Mouse (Mus musculus) cerebellum, adult 2 months (tissue): ENCODE data around the gene Accsl. TPM values are rescaled to one million over a fixed set of nuclear protein-coding genes. Genes with fewer than 3 reads are reported as not detected.

Experiments used
- DNase-seq, 2 experiments: peaks; one replicate each; pipeline ENCODE4 v3.0.0; 2021
- H3K27ac ChIP-seq: fragments of 200-500 bp; 2 replicates; pipeline ENCODE4 v1.5.1; 2012; ENCODE audit warnings: low read length, control low read depth, inconsistent platforms; ENCODE audit not compliant: insufficient read depth
- H3K27me3 ChIP-seq: fragments of 200-500 bp; 2 replicates; pipeline ENCODE4 v1.6.1; 2012; ENCODE audit warnings: inconsistent platforms, mild to moderate bottlenecking, low read length, moderate library complexity; ENCODE audit not compliant: control insufficient read depth, insufficient read depth
- H3K4me1 ChIP-seq: fragments of 200-500 bp; 2 replicates; pipeline ENCODE4 v1.6.1; 2011; ENCODE audit warnings: low read length; ENCODE audit not compliant: control insufficient read depth, insufficient read depth
- H3K4me3 ChIP-seq: fragments of 200-500 bp; replicated peaks from 2 replicates; pipeline ENCODE3; 2011; ENCODE audit warnings: mild to moderate bottlenecking, low read depth, low read length, control low read depth; ENCODE audit not compliant: insufficient read depth
- CTCF ChIP-seq: fragments of 200-500 bp; IDR thresholded peaks from 2 replicates; pipeline ENCODE4 v1.5.1; 2011; ENCODE audit warnings: low read depth, mild to moderate bottlenecking, control low read depth, low read length, moderate library complexity, borderline replicate concordance; ENCODE audit not compliant: insufficient read depth
- POLR2A ChIP-seq: fragments of 200-500 bp; IDR thresholded peaks from 2 replicates; pipeline ENCODE4 v1.6.1; 2011; ENCODE audit warnings: low read length, control low read depth, borderline replicate concordance; ENCODE audit not compliant: insufficient read depth
- WGBS: fragments of 180-500 bp; shearing (Covaris S2); methylation state at CpG from one replicate; pipeline ENCODE4 v1.1.7; 2018; 5-methylcytosine and 5-hydroxymethylcytosine counted together
- polyA plus RNA-seq: library from polyadenylated mRNA; depleted of rRNA; stranded (reverse); fragments of >200 nt; gene quantifications from 2 replicates; pipeline ENCODE4 v1.2.3, GENCODE M21; 2012

Accsl gene
- polyA plus RNA-seq, 1 experiment = 0.72 TPM

GRCm38 (mm10) chr2:93872257-93872656 lies 3.3 kb upstream of the Accsl start:
- H3K4me1 ChIP-seq = no peaks in the 10 kb centered on the region
- no peak for DNase-seq
- TF ChIP-seq CTCF (no peak), POLR2A (no peak)
- H3K4me3 ChIP-seq = no peak overlapping the region
- no peaks in the 10 kb centered on the region for H3K27me3 ChIP-seq
- no peak overlapping the region for H3K27ac ChIP-seq
- 49% methylated on average over 7 of the region's 7 CpGs for WGBS

GRCm38 (mm10) chr2:93871411-93871925 lies 2.5 kb upstream of the Accsl start:
- 87% methylated on average over 4 of the region's 4 CpGs for WGBS
- no peak overlapping the region for H3K4me3 ChIP-seq
- DNase-seq = no peak
- no peaks in the 10 kb centered on the region for H3K27me3 ChIP-seq
- TF ChIP-seq POLR2A = no peak
- no peak for TF ChIP-seq CTCF
- H3K4me1 ChIP-seq = no peaks in the 10 kb centered on the region
- no peak overlapping the region for H3K27ac ChIP-seq

- peak; percentile 66 to 75 for DNase-seq
- 45% methylated on average over 4 of the region's 4 CpGs for WGBS
- no peaks in the 10 kb centered on the region for H3K27me3 ChIP-seq
- H3K4me1 ChIP-seq = no peaks in the 10 kb centered on the region
- H3K4me3 ChIP-seq = no peak overlapping the region
- TF ChIP-seq CTCF (peak; percentile 66), POLR2A (no peak)
- no peak overlapping the region for H3K27ac ChIP-seq
Observed at GRCm38 (mm10) chr2:93870842-93871241, 1.9 kb upstream of the Accsl start.

- Histone ChIP-seq H3K27me3 (no peaks in the 10 kb centered on the region), H3K27ac (no peak overlapping the region), H3K4me3 (no peak overlapping the region), H3K4me1 (no peaks in the 10 kb centered on the region)
- WGBS = 92% methylated on average over 11 of the region's 11 CpGs
- no peak for DNase-seq
- TF ChIP-seq CTCF (no peak), POLR2A (no peak)
Observed at GRCm38 (mm10) chr2:93868566-93868965, 391 bp downstream of the Accsl start.

GRCm38 (mm10) chr2:93863229-93863628 lies 5.7 kb downstream of the Accsl start:
- no peak for DNase-seq
- 82% methylated on average over 4 of the region's 4 CpGs for WGBS
- TF ChIP-seq POLR2A (no peak), CTCF (no peak)
- H3K4me3 ChIP-seq = no peak overlapping the region
- no peaks in the 10 kb centered on the region for H3K27me3 ChIP-seq
- no peak overlapping the region for H3K27ac ChIP-seq
- H3K4me1 ChIP-seq = no peaks in the 10 kb centered on the region

GRCm38 (mm10) chr2:93858845-93859244 lies 10.1 kb downstream of the Accsl start:
- 71% methylated on average over 12 of the region's 12 CpGs for WGBS
- TF ChIP-seq CTCF (no peak), POLR2A (no peak)
- no peaks in the 10 kb centered on the region for H3K27me3 ChIP-seq
- no peaks in the 10 kb centered on the region for H3K4me1 ChIP-seq
- H3K4me3 ChIP-seq = no peak overlapping the region
- DNase-seq = no peak
- H3K27ac ChIP-seq = no peak overlapping the region

GRCm38 (mm10) chr2:93851303-93851702 lies 17.7 kb downstream of the Accsl start:
- 97% methylated on average over 1 of the region's 1 CpGs for WGBS

GRCm38 (mm10) chr2:93850317-93850944 lies 18.5 kb downstream of the Accsl start:
- 52% methylated on average over 13 of the region's 13 CpGs for WGBS
- TF ChIP-seq CTCF (no peak), POLR2A (no peak)
- Histone ChIP-seq H3K27me3 (no peaks in the 10 kb centered on the region), H3K4me3 (no peak overlapping the region), H3K4me1 (no peaks in the 10 kb centered on the region), H3K27ac (no peak overlapping the region)
- DNase-seq = no peak

More at GRCm38 (mm10) chr2:93851303-93851702, 17.7 kb downstream of the Accsl start:
- no peak overlapping the region for H3K27ac ChIP-seq
- no peak overlapping the region for H3K4me3 ChIP-seq
- no peaks in the 10 kb centered on the region for H3K4me1 ChIP-seq
- no peaks in the 10 kb centered on the region for H3K27me3 ChIP-seq
- no peak for TF ChIP-seq CTCF
- TF ChIP-seq POLR2A = no peak
- no peak for DNase-seq
